20 mouse cellular contexts compared by ENCODE assay signal in genomic region chrX:58028858-58029257, GRCm38 (mm10). TPM values are rescaled to one million over a fixed set of nuclear protein-coding genes. Genes with fewer than 3 reads are reported as not detected.
DNase-seq lines count a peak whose midpoint lies in the region; ATAC-seq and TF ChIP-seq lines count a peak whose summit lies in the region.
"Had no signal": no experiment of that assay in that cellular context is flagged by ENCODE, and none has a peak within 500 bp of the region (broad histone marks: within the 10 kb centered on the region; RNA-seq: fewer than 3 reads in every experiment).

No protein-coding gene starts in this region.

- peak overlapping the region; percentile 66; the same call in 1 of the 2 replicates for H3K9ac ChIP-seq in midbrain, embryonic 11.5 days (ENCODE audit: low read length)
- no peak overlapping the region for H3K9ac ChIP-seq in midbrain, postnatal 0 days (replicated peaks; ENCODE audit: low read length, poor library complexity, severe bottlenecking)
- peak overlapping the region; percentile 23; the same call in 1 of the 2 replicates for H3K9ac ChIP-seq in forebrain, embryonic 13.5 days
- H3K9ac ChIP-seq in hindbrain, embryonic 16.5 days (ENCODE audit: low read depth, low read length): no peak overlapping the region
- no peak overlapping the region for H3K9ac ChIP-seq in neural tube, embryonic 12.5 days
- H3K9ac ChIP-seq: embryonic facial prominence, embryonic 12.5 days; limb, embryonic 15.5 days had no signal

- TF ChIP-seq CTCF in midbrain, postnatal 0 days (IDR thresholded peaks at IDR 0.05): no peak

- WGBS in midbrain, embryonic 11.5 days: 21% methylated on average over 8 of the region's 8 CpGs
- 34% methylated on average over 8 of the region's 8 CpGs for WGBS in midbrain, postnatal 0 days
- WGBS in forebrain, embryonic 13.5 days: 31% methylated on average over 8 of the region's 8 CpGs
- WGBS in hindbrain, embryonic 16.5 days: 33% methylated on average over 8 of the region's 8 CpGs
- 24% methylated on average over 8 of the region's 8 CpGs for WGBS in neural tube, embryonic 12.5 days

- H3K9me3 ChIP-seq in midbrain, embryonic 11.5 days (ENCODE audit: control insufficient read depth, low read length): no peaks in the 10 kb centered on the region
- no peaks in the 10 kb centered on the region for H3K9me3 ChIP-seq in midbrain, postnatal 0 days (ENCODE audit: low read length)
- H3K9me3 ChIP-seq in forebrain, embryonic 13.5 days (replicated peaks): no peaks in the 10 kb centered on the region
- H3K9me3 ChIP-seq in hindbrain, embryonic 16.5 days (ENCODE audit: control insufficient read depth, low read length): no peaks in the 10 kb centered on the region; the same call in 1 of the 2 replicates
- no peaks in the 10 kb centered on the region for H3K9me3 ChIP-seq in neural tube, embryonic 12.5 days
- H3K9me3 ChIP-seq: embryonic facial prominence, embryonic 12.5 days; limb, embryonic 15.5 days had no signal

- H3K27me3 ChIP-seq in midbrain, embryonic 11.5 days (ENCODE audit: control insufficient read depth, insufficient read depth, low read length): peaks cover 9% of the 10 kb centered on the region; the same call in 1 of the 2 replicates
- no peaks in the 10 kb centered on the region for H3K27me3 ChIP-seq in midbrain, postnatal 0 days (ENCODE audit: insufficient read depth, low read length)
- H3K27me3 ChIP-seq in forebrain, embryonic 13.5 days: peaks cover 24% of the 10 kb centered on the region
- no peaks in the 10 kb centered on the region; the same call in 1 of the 2 replicates for H3K27me3 ChIP-seq in hindbrain, embryonic 16.5 days (replicated peaks; ENCODE audit: control insufficient read depth, insufficient read depth, low read length)
- 0 out of 2 replicates have a peak, but pooled peaks cover 3% of the 10 kb centered on the region for H3K27me3 ChIP-seq in neural tube, embryonic 12.5 days (replicated peaks)

- H3K4me3 ChIP-seq in midbrain, embryonic 11.5 days (ENCODE audit: low read depth, low read length): no peak overlapping the region; the same call in 1 of the 2 replicates
- H3K4me3 ChIP-seq in midbrain, postnatal 0 days (ENCODE audit: low read depth, low read length): no peak overlapping the region
- H3K4me3 ChIP-seq in forebrain, embryonic 13.5 days: no peak overlapping the region
- H3K4me3 ChIP-seq in hindbrain, embryonic 16.5 days (ENCODE audit: low read length): no peak overlapping the region
- H3K4me3 ChIP-seq in neural tube, embryonic 12.5 days: no peak overlapping the region
- H3K4me3 ChIP-seq: embryonic facial prominence, embryonic 12.5 days; gastrocnemius, adult 2 months; heart, adult 2 months; limb, embryonic 15.5 days had no signal

- no peaks in the 10 kb centered on the region for H3K36me3 ChIP-seq in midbrain, embryonic 11.5 days (ENCODE audit: control insufficient read depth, insufficient read depth, low read length)
- H3K36me3 ChIP-seq in midbrain, postnatal 0 days (ENCODE audit: insufficient read depth, low read length): no peaks in the 10 kb centered on the region
- H3K36me3 ChIP-seq in forebrain, embryonic 13.5 days (ENCODE audit: poor library complexity, severe bottlenecking): no peaks in the 10 kb centered on the region
- no peaks in the 10 kb centered on the region for H3K36me3 ChIP-seq in hindbrain, embryonic 16.5 days (ENCODE audit: control insufficient read depth, insufficient read depth, low read length)
- H3K36me3 ChIP-seq in neural tube, embryonic 12.5 days: no peaks in the 10 kb centered on the region
- H3K36me3 ChIP-seq: embryonic facial prominence, embryonic 12.5 days; limb, embryonic 15.5 days had no signal

- no peak overlapping the region for H3K27ac ChIP-seq in midbrain, embryonic 11.5 days (ENCODE audit: low read depth, low read length)
- no peak overlapping the region for H3K27ac ChIP-seq in midbrain, postnatal 0 days (ENCODE audit: low read depth, low read length)
- no peak overlapping the region for H3K27ac ChIP-seq in forebrain, embryonic 13.5 days
- no peak overlapping the region for H3K27ac ChIP-seq in hindbrain, embryonic 16.5 days (ENCODE audit: low read depth, low read length)
- H3K27ac ChIP-seq in neural tube, embryonic 12.5 days: no peak overlapping the region
- H3K27ac ChIP-seq: embryonic facial prominence, embryonic 12.5 days; gastrocnemius, adult 2 months; heart, adult 2 months; limb, embryonic 15.5 days; macrophage had no signal

- peak overlapping the region; percentile 56 for H3K4me2 ChIP-seq in midbrain, embryonic 11.5 days
- H3K4me2 ChIP-seq in midbrain, postnatal 0 days (ENCODE audit: low read depth, low read length, poor library complexity, severe bottlenecking): no peak overlapping the region
- H3K4me2 ChIP-seq in forebrain, embryonic 13.5 days: peak overlapping the region; percentile 63
- H3K4me2 ChIP-seq in hindbrain, embryonic 16.5 days (ENCODE audit: low read length): 0 out of 2 replicates have a peak overlapping the region, but pooled peaks have one; percentile 3
- peak overlapping the region; percentile 28; the same call in 1 of the 2 replicates for H3K4me2 ChIP-seq in neural tube, embryonic 12.5 days (replicated peaks)
- H3K4me2 ChIP-seq: embryonic facial prominence, embryonic 12.5 days; limb, embryonic 15.5 days had no signal

- DNase-seq in midbrain, embryonic 11.5 days (ENCODE audit: low spot score, missing footprints): peak; percentile 82
- no peak for DNase-seq in midbrain, postnatal 0 days (ENCODE audit: low spot score)
- DNase-seq in B cell, adult 2 months: no peak
- no peak for DNase-seq in spleen, postnatal 4 days (ENCODE audit: low spot score in 2 of 2)
- DNase-seq in yolk sac, embryonic 10.5 days (ENCODE audit: low spot score): no peak
- DNase-seq: gastrocnemius, adult 2 months; heart, adult 2 months; kidney, adult 9 months; layer of hippocampus, postnatal 36 days; lung, adult 2 months; thymus, adult 18-20 months had no signal

- no peak for ATAC-seq in midbrain, embryonic 11.5 days (ENCODE audit: low FRiP score)
- ATAC-seq in midbrain, postnatal 0 days (ENCODE audit: low FRiP score): no peak
- no peak for ATAC-seq in forebrain, embryonic 13.5 days
- no peak for ATAC-seq in hindbrain, embryonic 16.5 days
- ATAC-seq in neural tube, embryonic 12.5 days (ENCODE audit: low FRiP score, low read depth): no peak
- ATAC-seq: inflammation-experienced regulatory T-cells, adult 6 months had no signal

- H3K4me1 ChIP-seq in midbrain, embryonic 11.5 days (ENCODE audit: control insufficient read depth, insufficient read depth, low read length): no peaks in the 10 kb centered on the region
- no peaks in the 10 kb centered on the region for H3K4me1 ChIP-seq in midbrain, postnatal 0 days (ENCODE audit: insufficient read depth, low read length)
- 0 out of 2 replicates have a peak, but pooled peaks cover 6% of the 10 kb centered on the region for H3K4me1 ChIP-seq in forebrain, embryonic 13.5 days
- no peaks in the 10 kb centered on the region for H3K4me1 ChIP-seq in hindbrain, embryonic 16.5 days (ENCODE audit: control insufficient read depth, insufficient read depth, low read depth, low read length)
- H3K4me1 ChIP-seq in neural tube, embryonic 12.5 days: no peaks in the 10 kb centered on the region
- H3K4me1 ChIP-seq: embryonic facial prominence, embryonic 12.5 days had no signal

RNA-seq across cellular contexts. Expression of gene Zic3, which starts 6.4 kb away (rescaled TPM):
- 28.7 and 29.8 TPM in 2 replicates for polyA plus RNA-seq in midbrain, embryonic 11.5 days (2014; fragmentation: Nextera tagmentation; extraction: Ambion mirVana)
- 14.4 and 17.7 TPM in 2 replicates for total RNA-seq in midbrain, postnatal 0 days (2014; rRNA removed)
- 7.9 and 9.7 TPM in 2 replicates for polyA plus RNA-seq in midbrain, postnatal 0 days (2015; fragmentation: Nextera tagmentation; extraction: Ambion mirVana)
- 21.9 and 24.6 TPM in 2 replicates for polyA plus RNA-seq in forebrain, embryonic 13.5 days (2015; fragmentation: Nextera tagmentation; extraction: Ambion mirVana)
- 15.8 and 20.5 TPM in 2 replicates for polyA plus RNA-seq in hindbrain, embryonic 16.5 days (2015; fragmentation: Nextera tagmentation; extraction: Ambion mirVana)
- 13.4 and 18.3 TPM in 2 replicates for polyA plus RNA-seq in neural tube, embryonic 12.5 days (2016; fragmentation: Nextera tagmentation; extraction: Ambion mirVana)
- total RNA-seq: gastrocnemius, adult 2 months; heart, adult 2 months had no signal
- polyA plus RNA-seq: heart, adult 2 months; heart, postnatal 0 days; inflammation-experienced regulatory T-cells, adult 6 months; large intestine, adult 2 months; lung, adult 2 months; macrophage had no signal

Comparison
In these comparisons a context has a peak if more than half of its experiments do, and no peak if none do; other contexts are left out.
1. H3K9ac ChIP-seq: peak in midbrain, embryonic 11.5 days (single experiment) and forebrain, embryonic 13.5 days (single experiment); none in midbrain, postnatal 0 days (single experiment), hindbrain, embryonic 16.5 days (single experiment) and neural tube, embryonic 12.5 days (single experiment).